Mouse (Mus musculus): ENCODE measurements around the gene Fars2. TPM values are rescaled to one million over a fixed set of nuclear protein-coding genes. Genes with fewer than 3 reads are reported as not detected.

Gene Fars2
- total RNA-seq, 2 experiments from 2014 or later = 36.5 to 37.9 TPM

DNA sequence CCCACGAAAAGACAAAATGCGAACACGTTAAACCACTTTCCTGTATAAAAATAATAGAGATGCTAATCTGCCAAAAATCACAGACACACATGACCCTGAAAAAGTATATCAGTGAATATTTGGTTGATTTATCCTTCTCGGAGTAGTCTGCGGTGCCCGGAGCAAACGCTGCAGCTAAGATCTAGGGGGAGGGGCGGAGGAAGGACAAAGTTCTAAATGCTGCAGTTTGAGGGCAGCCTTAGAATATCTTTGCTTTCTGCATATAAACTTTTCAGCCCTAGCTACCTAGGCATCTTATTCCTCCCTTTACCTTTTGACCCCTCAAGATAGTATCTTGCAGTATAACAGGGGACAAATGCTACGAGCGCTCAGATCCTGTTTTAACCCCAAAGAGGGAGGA lies 616.4 kb downstream of the Fars2 start:
- DNase-seq = no peak
- intact Hi-C loops (cut with DNase I; ENCODE audit: low total_unique reads) = no loop called here

DNA sequence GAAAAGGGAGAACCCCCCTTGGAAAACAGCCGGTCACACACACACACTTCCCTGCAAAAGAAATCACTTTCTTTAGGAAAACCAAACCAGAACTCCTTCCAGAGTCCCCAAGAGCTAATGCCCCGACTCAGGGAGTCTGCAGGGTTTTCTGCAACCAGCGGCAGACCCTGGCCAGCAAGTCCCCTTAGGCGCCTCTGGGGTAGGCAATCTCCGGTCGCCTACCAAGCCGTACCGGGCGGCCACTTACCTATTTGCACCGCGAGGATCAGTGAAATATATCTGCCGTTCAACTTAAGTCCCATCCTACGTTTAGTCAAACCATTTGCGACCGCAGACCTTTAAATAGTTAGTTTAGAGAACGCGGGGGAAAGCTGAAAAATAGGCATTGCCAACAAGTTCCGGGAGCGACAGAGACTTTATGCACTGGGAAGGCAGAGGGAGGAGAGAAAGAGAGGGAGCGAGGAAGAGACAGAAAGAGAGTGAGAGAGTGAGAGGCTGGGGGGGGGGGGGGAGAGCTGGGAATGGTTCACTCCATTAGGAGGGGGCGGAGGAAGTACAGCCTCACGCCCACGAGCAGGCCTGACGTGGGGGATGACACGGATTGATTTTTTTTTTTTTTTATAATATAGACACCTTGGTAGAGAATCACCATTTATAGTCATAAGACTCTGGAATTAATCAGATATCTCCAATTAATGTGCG lies 616.9 kb downstream of the Fars2 start:
- DNase-seq = no peak
- intact Hi-C loops (cut with DNase I; ENCODE audit: low total_unique reads) = no loop called here

DNA sequence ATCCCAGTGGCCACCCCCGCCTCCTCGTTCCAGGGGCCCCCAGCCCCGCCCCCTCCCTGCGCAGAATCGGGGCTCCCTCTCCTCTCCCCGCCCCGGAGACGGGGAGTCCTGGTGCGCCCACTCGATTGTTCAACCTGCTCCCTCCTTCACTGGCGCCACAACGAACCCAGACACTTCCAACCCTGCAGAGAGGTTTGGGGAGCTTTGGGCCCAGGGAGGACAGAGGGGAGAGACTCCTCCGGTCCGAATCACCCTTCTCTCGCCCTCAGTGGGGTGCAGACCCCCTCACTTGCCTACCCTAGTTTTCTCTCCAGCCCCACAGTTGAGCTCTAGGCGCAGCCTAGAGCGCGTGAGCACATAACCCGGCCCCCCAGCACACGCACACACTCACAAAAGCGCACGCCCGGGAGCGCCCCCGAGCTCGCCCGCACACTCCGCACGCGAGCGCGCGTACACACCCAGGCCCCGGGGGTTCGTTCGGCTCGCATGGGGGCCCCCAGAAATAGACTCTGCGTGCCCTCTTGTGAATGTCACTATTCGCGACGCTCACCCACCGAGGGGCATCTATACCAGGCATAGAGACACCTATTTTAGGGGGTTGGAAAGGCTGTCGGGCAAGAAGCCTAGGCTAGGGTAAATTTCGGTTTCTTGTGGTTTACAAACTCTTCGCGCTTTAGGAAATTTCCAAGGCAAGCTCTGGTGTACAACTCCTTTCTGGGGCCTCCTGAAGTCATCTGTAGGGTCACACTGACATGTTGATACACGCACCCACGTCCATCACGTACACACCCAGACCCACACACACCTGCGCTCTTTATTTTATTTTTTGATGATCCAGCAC lies 617.7 kb downstream of the Fars2 start, which contains the start of gene Nrn1:
Gene Nrn1 (minus strand): TSS at position 401 of the 841 bp plus-strand sequence.
- intact Hi-C loops (cut with DNase I; ENCODE audit: low total_unique reads) = no loop called here
- no peak for DNase-seq

DNA sequence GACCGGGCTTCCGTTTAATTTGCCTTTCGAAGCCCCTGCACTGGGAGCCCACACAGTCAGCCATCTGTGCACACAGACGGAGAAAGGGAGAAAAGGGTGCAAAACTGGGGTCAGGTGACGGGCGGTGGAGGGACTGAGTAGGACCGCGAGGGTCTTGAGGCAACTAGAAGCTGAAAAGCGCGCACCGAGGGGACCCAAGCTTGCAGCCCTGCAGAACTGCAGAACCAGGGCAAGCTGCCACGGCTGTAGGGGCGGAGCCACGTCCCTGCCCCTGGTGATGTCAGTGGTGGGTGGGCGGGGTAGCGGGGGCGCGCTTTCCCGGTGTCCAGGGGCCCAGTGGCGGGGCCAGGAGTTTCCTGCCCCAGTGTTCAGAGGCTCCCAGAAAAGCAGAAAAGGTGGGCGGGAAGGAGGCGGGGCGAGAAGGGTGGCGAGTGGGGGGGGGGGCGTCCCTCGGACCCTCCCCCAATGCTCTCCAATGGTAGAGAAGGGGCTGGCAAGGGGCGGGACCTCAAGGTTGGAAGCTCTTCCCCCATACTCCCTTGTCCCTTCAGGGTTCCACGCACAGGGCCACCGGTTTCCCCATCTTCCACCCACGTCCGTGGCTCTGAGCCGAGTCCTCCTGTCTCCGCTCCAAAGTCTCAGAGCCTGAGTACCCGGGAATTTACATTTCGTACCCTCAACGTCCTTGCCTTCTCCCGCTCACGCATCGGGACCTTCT lies 618.8 kb downstream of the Fars2 start:
- intact Hi-C loops (cut with DNase I; ENCODE audit: low total_unique reads) = no loop called here
- DNase-seq = peak; percentile 54

GRCm38 (mm10) chr13:36736619-36736996 lies 619.4 kb downstream of the Fars2 start:
- intact Hi-C loops (cut with DNase I; ENCODE audit: low total_unique reads) = no loop called here
- DNase-seq = no peak

GRCm38 (mm10) chr13:36750056-36750455 lies 632.8 kb downstream of the Fars2 start:
- intact Hi-C loops (cut with DNase I; ENCODE audit: low total_unique reads) = no loop called here
- DNase-seq = no peak

GRCm38 (mm10) chr13:36751861-36752260 lies 634.6 kb downstream of the Fars2 start:
- intact Hi-C loops (cut with DNase I; ENCODE audit: low total_unique reads) = no loop called here
- DNase-seq = no peak

DNA sequence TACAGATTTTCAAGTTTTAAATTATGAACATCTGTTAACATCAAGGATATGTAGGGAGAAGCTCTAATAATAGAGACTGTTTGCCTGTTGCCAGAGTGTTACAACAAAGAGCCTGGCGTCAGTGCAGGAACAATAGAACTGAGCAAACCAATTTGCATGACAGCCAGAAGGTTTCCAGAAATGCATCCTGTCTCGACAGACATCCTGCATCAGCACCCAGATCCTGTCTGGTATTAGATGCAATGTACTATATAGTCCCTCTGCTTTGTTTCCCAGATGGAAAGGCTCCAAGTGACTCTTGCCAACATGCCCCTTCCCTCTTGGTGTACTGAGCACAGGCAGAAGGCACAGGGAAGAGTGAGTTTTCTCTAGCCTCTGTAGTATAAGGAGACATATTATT lies 649.6 kb downstream of the Fars2 start:
- no peak for DNase-seq
- intact Hi-C loops (cut with DNase I; ENCODE audit: low total_unique reads) = no loop called here

Other genes with a start within 250 kb of the Fars2 start
- gene Rpp40, start 211.1 kb upstream of the Fars2 start, total RNA-seq (2021) = 10 to 100 TPM; 12.4 to 15.8 TPM
- gene Ppp1r3g, start 158.6 kb upstream of the Fars2 start, total RNA-seq (2021) = not detected
- gene Lyrm4, start 114 bp downstream of the Fars2 start, total RNA-seq (2021) = 1 to 10 TPM; 4.4 to 5.2 TPM

Data from gastrocnemius, postnatal 14 days (tissue).